Mouse (Mus musculus): ENCODE data around the gene Sec14l2. TPM values are rescaled to one million over a fixed set of nuclear protein-coding genes. Genes with fewer than 3 reads are reported as not detected.
"Not testable (repeated sequence)": the region's sequence is repeated elsewhere in the genome, so short reads cannot be mapped to it uniquely, and the experiment has no call there.

The Sec14l2 gene
- polyA plus RNA-seq, 1 experiment from 2014 or later: 3.0 TPM

DNA sequence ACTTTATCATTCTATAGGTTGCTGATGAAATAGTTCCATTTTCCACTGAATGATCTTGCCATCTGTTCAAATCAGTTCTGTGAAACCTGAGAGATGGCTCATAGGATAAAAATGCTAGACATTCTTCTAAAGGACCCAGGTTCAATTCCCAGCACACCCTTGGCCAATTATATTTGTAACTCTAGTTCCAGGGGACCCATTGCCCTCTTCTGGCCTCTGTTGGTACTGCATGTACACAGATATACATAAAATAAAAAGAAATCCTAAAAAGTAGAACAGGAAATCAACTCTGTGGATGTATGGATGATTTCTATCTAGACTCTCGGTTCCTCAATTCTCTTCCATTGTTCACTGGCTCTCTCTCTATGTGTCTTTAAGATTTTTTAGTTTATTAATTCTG lies 3.8 kb upstream of the Sec14l2 start:
- Histone ChIP-seq H3K27ac (no peak overlapping the region), H3K9ac (no peak overlapping the region), H3K9me3 (no peaks in the 10 kb centered on the region), H3K4me3 (no peak overlapping the region), H3K4me2 (no peak overlapping the region), H3K36me3 (no peaks in the 10 kb centered on the region), H3K27me3 (no peaks in the 10 kb centered on the region), H3K4me1 (no peaks in the 10 kb centered on the region)
- WGBS: 86% methylated on average over 1 of the region's 1 CpGs
- no peak for ATAC-seq (ENCODE audit: borderline replicate concordance, extremely low read depth, low FRiP score, low TSS enrichment)

DNA sequence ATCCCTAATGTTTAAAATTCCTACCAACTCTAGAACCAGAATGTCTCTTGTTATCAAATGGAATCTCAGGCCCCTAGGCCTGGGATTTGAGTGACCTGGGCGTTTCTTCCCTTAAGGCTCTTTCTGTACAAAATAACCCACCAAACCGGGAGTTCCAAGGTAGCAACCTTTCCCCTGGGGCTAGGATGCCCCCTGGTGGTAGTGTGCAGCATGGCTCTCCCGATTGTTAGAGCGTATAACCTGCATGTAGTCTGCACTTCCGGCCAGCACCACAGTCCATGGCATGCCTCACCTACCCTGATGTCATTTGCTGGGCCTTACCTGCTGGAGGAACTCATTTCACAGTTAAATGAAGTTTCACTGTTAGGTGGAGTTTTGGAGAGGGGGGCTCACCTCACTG lies 707 bp upstream of the Sec14l2 start:
- 57% methylated on average over 5 of the region's 5 CpGs for WGBS
- no peak overlapping the region for H3K4me3 ChIP-seq

DNA sequence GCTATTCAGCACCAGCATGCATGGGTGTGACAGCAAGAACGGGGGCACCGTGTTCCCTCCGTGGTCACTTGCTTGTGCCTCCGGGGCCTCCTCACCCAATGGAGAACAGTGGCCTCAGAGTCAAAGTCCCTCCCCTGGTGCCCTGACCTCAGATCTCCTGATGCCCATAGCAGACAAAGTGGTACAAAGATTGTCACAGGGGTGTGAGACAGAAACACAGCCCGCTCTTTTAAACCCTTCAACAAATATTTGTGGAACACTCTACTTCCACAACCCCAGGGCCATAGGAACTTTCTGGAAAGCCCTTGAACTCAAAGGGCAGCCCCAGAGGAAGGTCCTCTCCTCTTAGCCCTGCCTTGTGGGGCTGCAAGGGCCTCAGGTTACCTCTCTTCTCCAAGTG lies 989 bp downstream of the Sec14l2 start:
- H3K9ac ChIP-seq: no peak overlapping the region
- 62% methylated on average over 5 of the region's 5 CpGs for WGBS
- no peak for ATAC-seq (ENCODE audit: borderline replicate concordance, extremely low read depth, low FRiP score, low TSS enrichment)
- peaks cover 21% of the 10 kb centered on the region for H3K4me1 ChIP-seq
- H3K27ac ChIP-seq: no peak overlapping the region
- no peaks in the 10 kb centered on the region for H3K36me3 ChIP-seq
- no peak overlapping the region for H3K4me2 ChIP-seq
- H3K27me3 ChIP-seq: peaks cover 15% of the 10 kb centered on the region; the same call in 1 of the 2 replicates
- no peaks in the 10 kb centered on the region for H3K9me3 ChIP-seq
- no peak overlapping the region for H3K4me3 ChIP-seq

More for the DNA sequence above, 707 bp upstream of the Sec14l2 start:
- H3K27ac ChIP-seq: no peak overlapping the region
- H3K4me2 ChIP-seq: no peak overlapping the region
- H3K36me3 ChIP-seq: no peaks in the 10 kb centered on the region
- H3K9me3 ChIP-seq: no peaks in the 10 kb centered on the region
- peaks cover 7% of the 10 kb centered on the region; the same call in 1 of the 2 replicates for H3K27me3 ChIP-seq
- peaks cover 7% of the 10 kb centered on the region for H3K4me1 ChIP-seq
- H3K9ac ChIP-seq: no peak overlapping the region
- no peak for ATAC-seq (ENCODE audit: borderline replicate concordance, extremely low read depth, low FRiP score, low TSS enrichment)

DNA sequence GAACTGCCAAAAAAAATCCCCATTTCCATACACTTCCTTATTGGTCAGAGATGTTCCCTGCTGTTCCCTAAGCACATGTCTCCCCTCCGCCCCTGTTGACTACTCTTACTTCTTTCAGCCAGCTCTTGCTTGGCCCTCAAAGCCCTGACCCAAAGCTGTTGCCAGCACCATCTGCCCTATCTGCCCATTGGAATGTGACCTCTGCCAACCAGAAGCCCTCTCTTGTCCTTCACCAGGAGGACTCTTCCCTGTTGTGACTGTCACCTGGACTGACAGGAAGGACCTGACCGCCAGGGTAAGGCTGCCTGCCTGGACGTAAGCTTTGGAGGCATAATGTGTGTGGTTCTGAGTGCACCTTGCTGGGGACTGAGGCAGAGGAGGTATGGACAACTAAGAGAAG lies 1.5 kb downstream of the Sec14l2 start:
- no peak overlapping the region for H3K27ac ChIP-seq
- no peak overlapping the region for H3K4me2 ChIP-seq
- WGBS: 71% methylated on average over 3 of the region's 3 CpGs

DNA sequence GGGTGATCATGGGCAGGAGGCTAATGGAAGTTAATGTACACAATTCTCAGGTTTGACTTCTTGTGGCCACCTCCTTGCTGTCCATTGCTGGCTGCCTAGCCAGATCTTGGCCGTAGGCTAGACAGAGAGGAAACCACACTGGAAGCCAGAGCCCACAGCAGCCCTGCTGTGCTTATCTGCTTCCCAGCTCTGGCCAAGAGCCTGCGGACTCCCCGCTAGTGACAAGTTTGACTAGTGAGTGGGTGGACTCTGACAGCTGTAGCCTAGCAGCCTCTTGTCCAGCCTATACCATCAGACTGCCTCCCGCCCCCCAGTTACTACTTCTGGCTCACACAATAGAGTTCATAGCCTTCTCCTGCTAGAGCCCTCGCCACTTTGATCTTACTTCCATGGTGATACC lies 3.6 kb downstream of the Sec14l2 start:
- Histone ChIP-seq H3K9me3 (no peaks in the 10 kb centered on the region), H3K9ac (no peak overlapping the region), H3K4me3 (no peak overlapping the region), H3K4me2 (no peak overlapping the region), H3K36me3 (no peaks in the 10 kb centered on the region), H3K4me1 (peaks cover 27% of the 10 kb centered on the region), H3K27ac (no peak overlapping the region), H3K27me3 (peaks cover 28% of the 10 kb centered on the region; the same call in 1 of the 2 replicates)
- no peak for ATAC-seq (ENCODE audit: borderline replicate concordance, extremely low read depth, low FRiP score, low TSS enrichment)
- 39% methylated on average over 5 of the region's 5 CpGs for WGBS

More for the DNA sequence above, 1.5 kb downstream of the Sec14l2 start:
- H3K9ac ChIP-seq: no peak overlapping the region
- no peak for ATAC-seq (ENCODE audit: borderline replicate concordance, extremely low read depth, low FRiP score, low TSS enrichment)
- peaks cover 20% of the 10 kb centered on the region; the same call in 1 of the 2 replicates for H3K27me3 ChIP-seq
- H3K9me3 ChIP-seq: no peaks in the 10 kb centered on the region
- H3K4me3 ChIP-seq: no peak overlapping the region
- H3K4me1 ChIP-seq: peaks cover 22% of the 10 kb centered on the region
- no peaks in the 10 kb centered on the region for H3K36me3 ChIP-seq

DNA sequence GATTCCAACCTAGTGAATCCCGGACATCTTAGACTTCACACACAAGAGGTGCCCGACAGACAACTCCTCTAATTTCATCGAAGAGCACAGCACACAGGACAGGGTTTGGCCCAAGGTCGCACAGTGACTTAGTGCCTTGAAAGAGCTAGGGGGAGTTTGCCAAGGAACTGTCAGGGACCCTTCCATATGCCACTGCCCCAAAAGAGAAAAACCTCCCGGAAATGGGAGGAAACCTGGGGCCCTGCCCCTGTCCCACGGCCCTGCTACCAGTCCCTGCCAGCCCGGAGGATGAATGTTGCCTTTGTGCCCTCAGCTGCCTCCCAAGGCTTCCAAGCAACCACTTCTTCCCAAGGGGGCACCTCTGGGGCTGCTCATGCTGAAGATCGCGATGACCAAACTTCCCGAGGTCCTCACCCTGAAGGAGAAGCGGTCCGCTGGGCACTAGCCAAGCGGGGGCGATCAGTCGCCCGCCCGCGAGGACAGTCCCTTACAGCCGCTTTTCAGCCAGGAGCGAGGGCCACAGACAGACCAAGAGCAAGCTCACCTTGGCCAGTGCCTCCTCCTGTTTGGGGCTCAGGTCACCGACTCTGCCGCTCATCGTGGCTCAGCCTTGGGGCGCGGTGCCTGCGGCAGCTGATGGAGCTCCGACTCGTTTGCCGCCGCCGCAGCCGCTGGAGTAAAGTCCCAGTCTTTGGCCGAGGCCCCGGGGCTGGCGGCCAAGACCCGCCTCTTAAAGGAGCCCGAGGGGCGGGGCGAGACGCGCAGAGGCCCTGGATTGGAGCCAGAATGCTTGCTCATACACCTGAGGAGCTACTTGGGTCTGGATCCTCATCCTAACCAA lies 4.9 kb downstream of the Sec14l2 start:
- H3K4me3 ChIP-seq: peak overlapping the region; percentile 45
- no peaks in the 10 kb centered on the region for H3K36me3 ChIP-seq
- no peaks in the 10 kb centered on the region for H3K9me3 ChIP-seq
- H3K9ac ChIP-seq: peak overlapping the region; percentile 31
- H3K27ac ChIP-seq: no peak overlapping the region
- H3K4me1 ChIP-seq: peaks cover 27% of the 10 kb centered on the region
- 1% methylated on average over 41 of the region's 41 CpGs for WGBS
- H3K4me2 ChIP-seq: peak overlapping the region; percentile 78
- peaks cover 28% of the 10 kb centered on the region; the same call in 1 of the 2 replicates for H3K27me3 ChIP-seq
- peak; percentile 41; the same call in 1 of the 2 replicates for ATAC-seq (ENCODE audit: borderline replicate concordance, extremely low read depth, low FRiP score, low TSS enrichment)

DNA sequence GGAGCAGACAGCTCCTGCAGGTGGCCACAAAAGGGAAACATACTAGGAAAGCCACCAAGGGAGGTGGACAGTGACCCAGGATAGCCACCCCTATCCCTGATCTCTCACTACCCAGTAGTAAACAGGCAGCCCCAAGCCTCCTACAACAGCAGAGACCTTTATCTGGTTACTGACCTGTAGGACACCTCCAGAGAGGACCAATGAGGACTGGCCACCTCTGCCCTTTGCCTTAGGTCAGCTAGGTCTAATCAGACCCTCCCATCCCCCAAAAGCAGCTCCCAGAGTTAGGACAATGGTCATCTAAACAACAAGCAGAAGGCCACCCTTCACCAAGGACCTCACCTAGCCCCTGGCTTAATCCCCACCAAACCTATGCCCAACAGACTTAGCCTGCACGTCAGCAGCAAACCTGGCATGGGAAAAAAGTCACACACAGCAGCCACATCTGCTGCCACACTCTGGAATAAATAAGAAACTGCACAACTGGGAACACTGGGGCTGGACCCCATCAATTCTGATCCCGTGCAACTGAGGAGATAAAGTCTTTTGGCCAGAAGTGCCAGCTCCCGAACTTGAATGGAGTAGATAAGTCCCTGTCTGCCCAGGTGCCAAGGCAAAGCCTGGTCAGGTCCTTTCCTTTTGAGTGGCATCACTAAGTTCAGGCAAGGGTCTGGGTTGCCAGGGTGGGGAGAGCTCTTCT lies 5.7 kb downstream of the Sec14l2 start:
- WGBS: 16% methylated on average over 3 of the region's 3 CpGs
- Histone ChIP-seq H3K36me3 (no peaks in the 10 kb centered on the region), H3K27me3 (peaks cover 28% of the 10 kb centered on the region; the same call in 1 of the 2 replicates), H3K9me3 (no peaks in the 10 kb centered on the region), H3K27ac (no peak overlapping the region), H3K4me1 (peaks cover 27% of the 10 kb centered on the region), H3K4me2 (peak overlapping the region; percentile 78), H3K4me3 (peak overlapping the region; percentile 45), H3K9ac (no peak overlapping the region)
- no peak for ATAC-seq (ENCODE audit: borderline replicate concordance, extremely low read depth, low FRiP score, low TSS enrichment)

DNA sequence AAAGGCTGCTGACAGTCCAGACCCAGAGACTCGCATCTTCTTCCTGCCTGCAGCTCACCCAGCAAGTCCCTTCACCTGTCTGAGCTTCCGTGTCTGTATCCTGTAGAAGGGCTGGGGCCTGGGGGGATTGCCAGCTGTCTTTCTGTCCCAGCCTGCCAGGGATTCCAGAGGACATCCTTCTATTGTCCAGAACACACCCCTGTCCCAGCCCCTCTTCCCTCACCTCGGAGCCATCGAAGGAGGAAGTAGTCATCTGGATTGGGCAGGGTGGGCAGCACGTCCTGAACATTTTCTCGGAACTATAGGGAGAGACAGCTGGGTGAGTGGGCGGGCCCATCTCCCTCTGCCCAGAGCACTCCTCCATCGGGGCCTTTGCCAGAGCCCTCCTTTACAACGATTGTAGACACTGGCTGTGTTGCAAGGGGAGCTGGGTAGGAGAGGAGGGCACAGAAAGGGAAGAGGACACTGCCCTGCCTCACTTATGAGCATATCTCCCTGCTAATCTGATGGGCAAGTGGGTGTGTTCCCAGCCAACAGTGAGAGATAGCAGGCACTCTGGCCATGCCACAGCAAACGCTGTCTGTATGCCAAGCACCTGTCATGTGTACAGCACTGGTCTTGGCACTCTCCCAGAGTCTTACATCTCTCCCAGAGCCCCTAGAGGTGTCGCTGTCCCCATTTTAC lies 6.6 kb downstream of the Sec14l2 start:
- Histone ChIP-seq H3K27me3 (peaks cover 28% of the 10 kb centered on the region; the same call in 1 of the 2 replicates), H3K4me3 (no peak overlapping the region), H3K4me2 (peak overlapping the region; percentile 2; the same call in 1 of the 2 replicates), H3K9me3 (no peaks in the 10 kb centered on the region), H3K27ac (no peak overlapping the region), H3K4me1 (peaks cover 27% of the 10 kb centered on the region), H3K36me3 (no peaks in the 10 kb centered on the region), H3K9ac (no peak overlapping the region)
- 46% methylated on average over 11 of the region's 11 CpGs for WGBS
- no peak for ATAC-seq (ENCODE audit: borderline replicate concordance, extremely low read depth, low FRiP score, low TSS enrichment)

DNA sequence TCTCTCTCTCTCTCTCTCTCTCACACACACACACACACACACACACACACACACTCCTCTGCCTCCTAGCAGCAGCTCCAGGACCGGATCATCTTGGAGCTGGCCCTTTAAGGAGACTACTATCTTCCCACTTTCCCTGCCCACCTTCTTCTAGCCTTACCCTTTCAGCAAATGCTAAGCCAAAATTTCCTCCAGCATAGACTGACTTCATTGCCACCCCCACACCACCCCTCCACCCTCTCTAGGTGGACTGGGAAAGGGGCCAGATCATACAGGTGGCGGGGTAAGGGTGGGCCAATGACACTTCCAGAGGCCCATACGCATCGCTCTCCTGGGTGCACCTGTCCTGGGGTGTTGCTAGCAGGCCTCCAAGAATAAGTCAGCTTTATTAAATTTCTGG lies 7.8 kb downstream of the Sec14l2 start:
- 82% methylated on average over 4 of the region's 4 CpGs for WGBS
- no peak overlapping the region for H3K27ac ChIP-seq
- no peak overlapping the region for H3K4me3 ChIP-seq
- no peaks in the 10 kb centered on the region for H3K36me3 ChIP-seq
- no peaks in the 10 kb centered on the region for H3K9me3 ChIP-seq
- no peak overlapping the region for H3K4me2 ChIP-seq
- no peak overlapping the region for H3K9ac ChIP-seq
- no peak for ATAC-seq (ENCODE audit: borderline replicate concordance, extremely low read depth, low FRiP score, low TSS enrichment)
- peaks cover 27% of the 10 kb centered on the region for H3K4me1 ChIP-seq
- H3K27me3 ChIP-seq: peaks cover 28% of the 10 kb centered on the region; the same call in 1 of the 2 replicates

DNA sequence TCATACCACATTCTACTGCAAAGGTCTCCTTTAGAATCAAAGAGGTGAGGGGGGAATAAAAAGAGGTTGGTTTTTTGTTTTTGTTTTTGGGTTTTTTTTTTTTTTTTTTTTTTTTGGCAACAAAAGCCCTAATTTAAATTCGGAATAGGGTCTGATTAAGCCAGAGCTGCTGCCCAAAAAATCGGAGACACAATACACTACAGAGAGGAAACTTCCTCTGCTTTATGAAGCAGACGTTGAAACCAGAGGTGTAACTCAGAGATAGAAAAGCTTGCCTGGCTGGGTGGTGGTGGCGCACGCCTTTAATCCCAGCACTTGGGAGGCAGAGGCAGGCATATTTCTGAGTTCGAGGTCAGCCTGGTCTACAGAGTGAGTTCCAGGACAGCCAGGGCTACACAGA lies 8.7 kb downstream of the Sec14l2 start:
- H3K4me2 ChIP-seq; H3K27ac ChIP-seq; ATAC-seq (ENCODE audit: borderline replicate concordance, extremely low read depth, low FRiP score, low TSS enrichment); H3K9me3 ChIP-seq; H3K9ac ChIP-seq; H3K4me3 ChIP-seq; H3K36me3 ChIP-seq: not testable (repeated sequence)
- Histone ChIP-seq H3K4me1 (peaks cover 26% of the 10 kb centered on the region), H3K27me3 (peaks cover 27% of the 10 kb centered on the region; the same call in 1 of the 2 replicates)
- WGBS: 77% methylated on average over 6 of the region's 6 CpGs

DNA sequence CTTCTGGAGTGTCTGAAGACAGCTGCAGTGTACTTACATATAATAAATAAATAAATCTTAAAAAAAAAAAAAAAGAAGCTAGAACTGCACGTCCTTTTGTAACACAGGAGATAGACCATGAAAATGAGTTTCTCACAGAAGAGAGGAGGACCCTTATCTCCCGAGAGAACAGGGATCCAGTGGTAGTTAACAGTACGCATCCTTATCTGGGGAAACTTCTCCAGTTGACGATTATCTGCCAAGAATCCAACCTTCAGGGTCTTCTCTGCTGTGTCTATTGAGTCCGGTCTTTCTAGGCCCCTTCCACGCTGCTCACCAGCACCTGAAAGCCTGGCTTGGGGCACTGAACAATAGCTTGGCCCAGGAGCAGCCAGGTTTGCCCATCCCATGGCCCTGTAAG lies 9.2 kb downstream of the Sec14l2 start:
- Histone ChIP-seq H3K9ac (no peak overlapping the region), H3K27ac (no peak overlapping the region), H3K27me3 (peaks cover 22% of the 10 kb centered on the region; the same call in 1 of the 2 replicates), H3K4me2 (no peak overlapping the region), H3K9me3 (no peaks in the 10 kb centered on the region), H3K4me1 (peaks cover 20% of the 10 kb centered on the region), H3K4me3 (no peak overlapping the region), H3K36me3 (no peaks in the 10 kb centered on the region)
- ATAC-seq (ENCODE audit: borderline replicate concordance, extremely low read depth, low FRiP score, low TSS enrichment): no peak
- WGBS: 67% methylated on average over 6 of the region's 6 CpGs

All from lung, embryonic 15.5 days (tissue).